Mouse (Mus musculus) heart, postnatal 0 days (tissue): Measurements from ENCODE around the gene Ntng2.

Experiments used
- CTCF ChIP-seq: IDR thresholded peaks from 2 replicates; pipeline ENCODE4 v1.5.1; 2016; ENCODE audit warnings: antibody characterized with exemption, control low read depth, low read depth
- EP300 ChIP-seq: IDR thresholded peaks from 2 replicates; pipeline ENCODE4 v1.6.1; 2016; ENCODE audit warnings: antibody characterized with exemption, low read depth

GRCm38 (mm10) chr2:29253205-29253865, 530 bp upstream of the Ntng2 start:
- TF ChIP-seq CTCF (no peak), EP300 (no peak)
